Mouse (Mus musculus): ENCODE results near the gene Rcbtb2.

GRCm38 (mm10) chr14:73131856-73132410 lies 9.1 kb downstream of the Rcbtb2 start:
- TF ChIP-seq POLR2A (IDR thresholded peaks at IDR 0.05; ENCODE audit: control insufficient read depth, extremely low read depth, insufficient read depth, low read length, poor library complexity) (no peak), CTCF (IDR thresholded peaks at IDR 0.05; ENCODE audit: borderline replicate concordance, control insufficient read depth, extremely low read depth, insufficient read depth, low read length, poor library complexity) (no peak)

Measured in thymus, adult 2 months (tissue).